Mouse (Mus musculus) small intestine, adult 2 months (tissue): Measurements from ENCODE around the gene Sugct. TPM values are rescaled to one million over a fixed set of nuclear protein-coding genes. Genes with fewer than 3 reads are reported as not detected.
"Not testable (repeated sequence)": the region's sequence is repeated elsewhere in the genome, so short reads cannot be mapped to it uniquely, and the experiment has no call there.

Source experiments
- H3K27ac ChIP-seq: fragments of 200-500 bp; 2 replicates; pipeline ENCODE4 v1.5.1; 2012; ENCODE audit warnings: low read depth, low read length, control low read depth, inconsistent platforms; ENCODE audit not compliant: insufficient read depth
- H3K27me3 ChIP-seq: fragments of 200-500 bp; 2 replicates; pipeline ENCODE4 v1.6.1; 2012; ENCODE audit warnings: mild to moderate bottlenecking, moderate library complexity, low read length, inconsistent platforms; ENCODE audit not compliant: control insufficient read depth, insufficient read depth
- H3K36me3 ChIP-seq: fragments of 200-500 bp; 2 replicates; pipeline ENCODE4 v1.6.1; 2012; ENCODE audit warnings: mild to moderate bottlenecking, low read length, control low read depth, inconsistent platforms; ENCODE audit not compliant: control insufficient read depth, insufficient read depth
- H3K4me1 ChIP-seq: fragments of 200-500 bp; 2 replicates; pipeline ENCODE4 v1.6.1; 2012; ENCODE audit warnings: low read length, inconsistent platforms, mixed read lengths; ENCODE audit not compliant: control insufficient read depth, insufficient read depth, insufficient read length
- H3K4me3 ChIP-seq: fragments of 200-500 bp; 2 replicates; pipeline ENCODE4 v1.5.1; 2012; ENCODE audit warnings: low read depth, mild to moderate bottlenecking, control low read depth, inconsistent platforms, low read length, moderate library complexity
- CTCF ChIP-seq: fragments of 200-500 bp; IDR thresholded peaks from 2 replicates; pipeline ENCODE4 v1.5.1; 2012; ENCODE audit warnings: low read depth, mild to moderate bottlenecking, control low read depth, inconsistent platforms, low read length, moderate library complexity, mixed read lengths; ENCODE audit not compliant: insufficient replicate concordance, insufficient read length; ENCODE audit errors: extremely low read depth
- POLR2A ChIP-seq: fragments of 200-500 bp; IDR thresholded peaks from 2 replicates; pipeline ENCODE4 v1.6.1; 2012; ENCODE audit warnings: low read depth, mild to moderate bottlenecking, control low read depth, inconsistent platforms, low read length, moderate library complexity
- WGBS: fragments of 180-500 bp; shearing (Covaris S2); methylation state at CpG from one replicate; pipeline ENCODE4 v1.1.7; 2018; 5-methylcytosine and 5-hydroxymethylcytosine counted together
- polyA plus RNA-seq: library from polyadenylated mRNA; depleted of rRNA; stranded (reverse); fragments of >200 nt; gene quantifications from 2 replicates; pipeline ENCODE4 v1.2.3, GENCODE M21; 2012

Sugct gene
- polyA plus RNA-seq, 1 experiment: 1.5 TPM

DNA sequence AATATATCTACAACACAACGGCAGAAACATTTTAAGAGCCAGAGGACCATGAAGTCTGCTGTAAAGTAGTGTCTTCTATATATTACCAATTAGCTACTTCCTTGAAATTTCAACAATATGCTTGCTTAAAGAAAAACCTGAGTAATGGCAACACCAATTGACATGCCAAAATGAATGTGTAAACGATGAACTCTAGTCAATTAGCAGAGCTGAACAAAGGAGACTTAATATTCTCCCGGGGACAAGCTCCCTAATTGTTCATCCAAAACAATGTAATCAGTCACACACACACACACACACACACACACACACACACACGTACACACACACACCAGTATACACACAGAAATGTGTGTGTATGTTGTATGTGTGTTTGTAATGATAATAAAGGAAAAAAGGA lies 160.5 kb downstream of the Sugct start:
- Histone ChIP-seq H3K27ac (no peak overlapping the region), H3K36me3 (no peaks in the 10 kb centered on the region), H3K4me1 (no peaks in the 10 kb centered on the region), H3K27me3 (no peaks in the 10 kb centered on the region), H3K4me3 (no peak overlapping the region)
- TF ChIP-seq CTCF (no peak), POLR2A (no peak)
- WGBS: 52% methylated on average over 4 of the region's 4 CpGs

- Histone ChIP-seq H3K27me3 (no peaks in the 10 kb centered on the region), H3K4me1 (no peaks in the 10 kb centered on the region), H3K36me3 (no peaks in the 10 kb centered on the region), H3K27ac (no peak overlapping the region), H3K4me3 (no peak overlapping the region)
- no peak for TF ChIP-seq POLR2A
- no peak for TF ChIP-seq CTCF
- WGBS: 49% methylated on average over 4 of the region's 4 CpGs
Measured at GRCm38 (mm10) chr13:17534469-17534868, 160.9 kb downstream of the Sugct start.

- WGBS: 62% methylated on average over 4 of the region's 4 CpGs
- Histone ChIP-seq H3K4me1 (no peaks in the 10 kb centered on the region), H3K27me3 (no peaks in the 10 kb centered on the region), H3K4me3 (no peak overlapping the region), H3K36me3 (no peaks in the 10 kb centered on the region), H3K27ac (no peak overlapping the region)
- TF ChIP-seq CTCF: no peak
- TF ChIP-seq POLR2A: no peak
Measured at GRCm38 (mm10) chr13:17511184-17511778, 184.1 kb downstream of the Sugct start.

- H3K4me3 ChIP-seq: no peak overlapping the region
- WGBS: 39% methylated on average over 1 of the region's 1 CpGs
- TF ChIP-seq CTCF (no peak), POLR2A (no peak)
- no peak overlapping the region for H3K27ac ChIP-seq
- no peaks in the 10 kb centered on the region for H3K4me1 ChIP-seq
- no peaks in the 10 kb centered on the region for H3K36me3 ChIP-seq
- H3K27me3 ChIP-seq: no peaks in the 10 kb centered on the region
Measured at GRCm38 (mm10) chr13:17494936-17495335, 200.4 kb downstream of the Sugct start.

DNA sequence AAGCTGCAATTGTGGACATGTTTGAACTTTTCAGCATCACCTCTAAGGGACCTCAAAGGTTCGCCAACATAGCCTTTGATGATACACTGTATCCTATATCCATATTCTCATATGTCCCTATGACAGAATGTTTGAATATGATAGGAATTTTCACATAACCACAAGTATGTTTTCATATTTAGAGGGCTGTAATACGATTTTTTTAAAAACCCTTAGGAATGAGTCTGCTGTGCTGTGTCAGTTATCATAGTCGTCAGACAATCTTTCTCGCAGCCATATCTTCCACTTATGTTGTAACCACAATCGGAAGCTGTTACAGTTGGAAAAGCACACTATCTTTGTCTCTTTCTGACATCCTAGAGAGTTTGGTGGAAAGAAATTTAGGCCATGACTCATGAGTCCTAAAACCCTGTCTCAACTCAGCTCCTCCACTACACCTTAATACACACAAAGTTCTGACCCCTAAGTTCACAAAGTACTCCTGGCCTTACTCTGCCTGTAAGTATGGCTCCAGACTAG lies 201.2 kb downstream of the Sugct start:
- Histone ChIP-seq H3K4me3 (no peak overlapping the region), H3K27me3 (no peaks in the 10 kb centered on the region), H3K27ac (no peak overlapping the region), H3K36me3 (no peaks in the 10 kb centered on the region), H3K4me1 (no peaks in the 10 kb centered on the region)
- 77% methylated on average over 5 of the region's 5 CpGs for WGBS
- TF ChIP-seq CTCF: no peak

- H3K4me1 ChIP-seq, H3K27ac ChIP-seq, H3K27me3 ChIP-seq, H3K36me3 ChIP-seq, H3K4me3 ChIP-seq: not testable (repeated sequence)
- 19% methylated on average over 1 of the region's 1 CpGs for WGBS
Measured at GRCm38 (mm10) chr13:17457981-17458380, 237.4 kb downstream of the Sugct start.

GRCm38 (mm10) chr13:17432139-17432916 lies 263.0 kb downstream of the Sugct start:
- TF ChIP-seq POLR2A (no peak), CTCF (no peak)
- Histone ChIP-seq H3K4me3 (no peak overlapping the region), H3K4me1 (no peaks in the 10 kb centered on the region), H3K27ac (no peak overlapping the region), H3K36me3 (no peaks in the 10 kb centered on the region), H3K27me3 (no peaks in the 10 kb centered on the region)
- 43% methylated on average over 7 of the region's 7 CpGs for WGBS
